Mouse (Mus musculus): Measurements from ENCODE around the gene Krtap3-2. TPM values are rescaled to one million over a fixed set of nuclear protein-coding genes. Genes with fewer than 3 reads are reported as not detected.

Gene Krtap3-2
- total RNA-seq, 1 experiment, result not detected

- H3K4me3 ChIP-seq (ENCODE audit: insufficient read depth in 1 of 2, low read depth in 1 of 2, low read length in 2 of 2, poor library complexity in 1 of 2, severe bottlenecking in 1 of 2), result no peak overlapping the region
- H3K36me3 ChIP-seq (ENCODE audit: control insufficient read depth, insufficient read depth, low read length, poor library complexity, severe bottlenecking), result no peaks in the 10 kb centered on the region
- no peaks in the 10 kb centered on the region for H3K9me3 ChIP-seq (ENCODE audit: control insufficient read depth, insufficient read depth, low read depth, low read length)
- in situ Hi-C loops (cut with MboI; ENCODE audit: low sequenced_read_pairs in 2 of 2, unreplicated experiment in 2 of 2), result no loop called here
- H3K9ac ChIP-seq (ENCODE audit: insufficient read depth, low read depth, low read length, poor library complexity, severe bottlenecking), result no peak overlapping the region
- H3K4me1 ChIP-seq (ENCODE audit: control insufficient read depth in 2 of 2, insufficient read depth in 2 of 2, low read length in 2 of 2, poor library complexity in 1 of 2), result no peaks in the 10 kb centered on the region
- no peak overlapping the region for H3K27ac ChIP-seq (ENCODE audit: insufficient read depth, low read depth, low read length, poor library complexity, severe bottlenecking)
- no peak for DNase-seq (ENCODE audit: low read depth, low spot score)
- no peak for TF ChIP-seq HCFC1 (IDR thresholded peaks at IDR 0.05; ENCODE audit: borderline replicate concordance, insufficient read depth, low read length)
- no peak for TF ChIP-seq ZC3H11A (IDR thresholded peaks at IDR 0.05; ENCODE audit: borderline replicate concordance, low read depth, low read length)
- TF ChIP-seq MAFK (IDR thresholded peaks at IDR 0.05; ENCODE audit: insufficient read depth, low read depth, low read length), result no peak
- no peak for TF ChIP-seq CHD2 (IDR thresholded peaks at IDR 0.05; ENCODE audit: low read depth, low read length)
- TF ChIP-seq ZNF384 (IDR thresholded peaks at IDR 0.05; ENCODE audit: low read depth, low read length), result no peak
These were observed 1.5 kb upstream of the Krtap3-2 start for GRCm38 (mm10) chr11:99557976-99558745.

GRCm38 (mm10) chr11:99556195-99556594 lies 458 bp downstream of the Krtap3-2 start:
- in situ Hi-C loops (cut with MboI; ENCODE audit: low sequenced_read_pairs in 2 of 2, unreplicated experiment in 2 of 2), result no loop called here
- Histone ChIP-seq H3K4me3 (ENCODE audit: insufficient read depth in 1 of 2, low read depth in 1 of 2, low read length in 2 of 2, poor library complexity in 1 of 2, severe bottlenecking in 1 of 2) (no peak overlapping the region), H3K9me3 (ENCODE audit: control insufficient read depth, insufficient read depth, low read depth, low read length) (no peaks in the 10 kb centered on the region), H3K4me1 (ENCODE audit: control insufficient read depth in 2 of 2, insufficient read depth in 2 of 2, low read length in 2 of 2, poor library complexity in 1 of 2) (no peaks in the 10 kb centered on the region), H3K9ac (ENCODE audit: insufficient read depth, low read depth, low read length, poor library complexity, severe bottlenecking) (no peak overlapping the region), H3K27ac (ENCODE audit: insufficient read depth, low read depth, low read length, poor library complexity, severe bottlenecking) (no peak overlapping the region), H3K36me3 (ENCODE audit: control insufficient read depth, insufficient read depth, low read length, poor library complexity, severe bottlenecking) (no peaks in the 10 kb centered on the region)
- no peak for TF ChIP-seq HCFC1 (IDR thresholded peaks at IDR 0.05; ENCODE audit: borderline replicate concordance, insufficient read depth, low read length)
- no peak for TF ChIP-seq ZNF384 (IDR thresholded peaks at IDR 0.05; ENCODE audit: low read depth, low read length)
- no peak for TF ChIP-seq CHD2 (IDR thresholded peaks at IDR 0.05; ENCODE audit: low read depth, low read length)
- no peak for TF ChIP-seq MAFK (IDR thresholded peaks at IDR 0.05; ENCODE audit: insufficient read depth, low read depth, low read length)
- no peak for TF ChIP-seq ZC3H11A (IDR thresholded peaks at IDR 0.05; ENCODE audit: borderline replicate concordance, low read depth, low read length)
- no peak for DNase-seq (ENCODE audit: low read depth, low spot score)

GRCm38 (mm10) chr11:99550765-99551164 lies 5.9 kb downstream of the Krtap3-2 start, which contains the start of gene Krtap3-3:
Gene Krtap3-3 (minus strand): TSS chr11:99550865.
- no peak for DNase-seq (ENCODE audit: low read depth, low spot score)
- TF ChIP-seq HCFC1 (IDR thresholded peaks at IDR 0.05; ENCODE audit: borderline replicate concordance, insufficient read depth, low read length) (no peak), ZNF384 (IDR thresholded peaks at IDR 0.05; ENCODE audit: low read depth, low read length) (no peak), ZC3H11A (IDR thresholded peaks at IDR 0.05; ENCODE audit: borderline replicate concordance, low read depth, low read length) (no peak), MAFK (IDR thresholded peaks at IDR 0.05; ENCODE audit: insufficient read depth, low read depth, low read length) (no peak), CHD2 (IDR thresholded peaks at IDR 0.05; ENCODE audit: low read depth, low read length) (no peak)

GRCm38 (mm10) chr11:99547892-99548291 lies 8.8 kb downstream of the Krtap3-2 start:
- Histone ChIP-seq H3K9me3 (ENCODE audit: control insufficient read depth, insufficient read depth, low read depth, low read length) (no peaks in the 10 kb centered on the region), H3K4me1 (ENCODE audit: control insufficient read depth in 2 of 2, insufficient read depth in 2 of 2, low read length in 2 of 2, poor library complexity in 1 of 2) (no peaks in the 10 kb centered on the region), H3K36me3 (ENCODE audit: control insufficient read depth, insufficient read depth, low read length, poor library complexity, severe bottlenecking) (no peaks in the 10 kb centered on the region), H3K27ac (ENCODE audit: insufficient read depth, low read depth, low read length, poor library complexity, severe bottlenecking) (no peak overlapping the region), H3K4me3 (ENCODE audit: insufficient read depth in 1 of 2, low read depth in 1 of 2, low read length in 2 of 2, poor library complexity in 1 of 2, severe bottlenecking in 1 of 2) (no peak overlapping the region), H3K9ac (ENCODE audit: insufficient read depth, low read depth, low read length, poor library complexity, severe bottlenecking) (no peak overlapping the region)
- in situ Hi-C loops (cut with MboI; ENCODE audit: low sequenced_read_pairs in 2 of 2, unreplicated experiment in 2 of 2), result no loop called here
- DNase-seq (ENCODE audit: low read depth, low spot score), result peak; percentile 17
- TF ChIP-seq CHD2 (IDR thresholded peaks at IDR 0.05; ENCODE audit: low read depth, low read length) (no peak), MAFK (IDR thresholded peaks at IDR 0.05; ENCODE audit: insufficient read depth, low read depth, low read length) (no peak), HCFC1 (IDR thresholded peaks at IDR 0.05; ENCODE audit: borderline replicate concordance, insufficient read depth, low read length) (no peak), ZNF384 (IDR thresholded peaks at IDR 0.05; ENCODE audit: low read depth, low read length) (no peak), ZC3H11A (IDR thresholded peaks at IDR 0.05; ENCODE audit: borderline replicate concordance, low read depth, low read length) (peak; percentile 54; the same call in 1 of the 2 replicates)

More at GRCm38 (mm10) chr11:99550765-99551164, 5.9 kb downstream of the Krtap3-2 start, which contains the start of gene Krtap3-3:
- H3K36me3 ChIP-seq (ENCODE audit: control insufficient read depth, insufficient read depth, low read length, poor library complexity, severe bottlenecking), result no peaks in the 10 kb centered on the region
- H3K9ac ChIP-seq (ENCODE audit: insufficient read depth, low read depth, low read length, poor library complexity, severe bottlenecking), result no peak within 1 kb of the TSS
- in situ Hi-C loops (cut with MboI; ENCODE audit: low sequenced_read_pairs in 2 of 2, unreplicated experiment in 2 of 2), result no loop called here
- H3K4me3 ChIP-seq (ENCODE audit: insufficient read depth in 1 of 2, low read depth in 1 of 2, low read length in 2 of 2, poor library complexity in 1 of 2, severe bottlenecking in 1 of 2), result no peak within 1 kb of the TSS
- no peak within 1 kb of the TSS for H3K27ac ChIP-seq (ENCODE audit: insufficient read depth, low read depth, low read length, poor library complexity, severe bottlenecking)
- no peaks in the 10 kb centered on the region for H3K4me1 ChIP-seq (ENCODE audit: control insufficient read depth in 2 of 2, insufficient read depth in 2 of 2, low read length in 2 of 2, poor library complexity in 1 of 2)
- H3K9me3 ChIP-seq (ENCODE audit: control insufficient read depth, insufficient read depth, low read depth, low read length), result no peaks in the 10 kb centered on the region
